Mouse (Mus musculus) liver, embryonic 14.5 days (tissue): ENCODE measurements around the gene Clec12a.

Experiments used
- CTCF ChIP-seq: IDR thresholded peaks from 2 replicates; pipeline ENCODE4 v1.5.1; 2016; ENCODE audit warnings: antibody characterized with exemption, low read depth, control low read depth
- EP300 ChIP-seq: IDR thresholded peaks from 2 replicates; pipeline ENCODE4 v1.6.1; 2016; ENCODE audit warnings: antibody characterized with exemption, low read depth

- TF ChIP-seq CTCF (no peak), EP300 (no peak)
Measured at GRCm38 (mm10) chr6:129351091-129351490, 8.6 kb downstream of the Clec12a start.
